Mouse (Mus musculus): ENCODE results near the gene Il11ra1. TPM values are rescaled to one million over a fixed set of nuclear protein-coding genes. Genes with fewer than 3 reads are reported as not detected.
"Not testable (repeated sequence)": the region's sequence is repeated elsewhere in the genome, so short reads cannot be mapped to it uniquely, and the experiment has no call there.

Il11ra1 gene
- total and polyA plus RNA-seq, 3 experiments = 79.9 to 99.3 (median 88.2) TPM

DNA sequence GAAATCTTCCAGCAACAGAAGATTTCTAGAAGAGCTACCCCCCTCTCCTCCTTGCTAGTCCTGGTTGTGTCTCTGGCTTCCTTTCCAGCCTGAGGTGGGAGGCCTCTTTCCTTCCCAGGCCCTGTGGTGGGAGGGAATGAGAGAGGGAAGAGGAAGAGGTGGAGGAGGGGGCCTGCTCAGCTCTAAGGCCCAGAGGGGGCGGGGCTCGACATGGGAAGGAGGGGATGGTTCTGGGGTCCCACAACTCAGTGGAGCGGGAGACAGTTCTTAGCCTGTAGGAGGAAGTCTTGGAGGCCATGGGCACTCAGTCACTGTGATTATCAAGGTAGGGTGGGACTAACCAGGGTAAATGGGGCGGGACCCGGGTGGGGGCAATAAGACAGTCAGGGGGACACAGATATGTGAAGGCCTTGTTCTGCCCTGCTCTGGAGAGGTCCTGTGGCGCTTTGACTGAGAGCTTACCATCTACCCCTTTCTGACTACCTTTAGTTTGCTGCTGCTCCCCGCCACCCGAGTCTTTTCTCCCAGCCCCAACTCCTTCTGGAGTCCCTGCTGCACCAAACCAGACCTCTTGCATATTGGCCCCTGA, 62.4 kb downstream of the Il11ra1 start:
- Histone ChIP-seq H3K27me3 (ENCODE audit: control insufficient read depth, insufficient read depth, low read length) (no peaks in the 10 kb centered on the region), H3K4me3 (no peak overlapping the region), H3K27ac (peak overlapping the region; percentile 9; the same call in 1 of the 2 replicates), H3K79me2 (replicated peaks; ENCODE audit: control insufficient read depth, insufficient read depth, low read length) (no peaks in the 10 kb centered on the region), H3K9ac (ENCODE audit: low read depth, low read length) (no peak overlapping the region), H3K36me3 (ENCODE audit: control insufficient read depth, insufficient read depth, low read length) (no peaks in the 10 kb centered on the region; the same call in 1 of the 2 replicates), H3K4me1 (ENCODE audit: control insufficient read depth, insufficient read depth, low read length) (peaks cover 6% of the 10 kb centered on the region)
- no peak for TF ChIP-seq CTCF (IDR thresholded peaks at IDR 0.05)
- no peak for TF ChIP-seq EP300 (IDR thresholded peaks at IDR 0.05; ENCODE audit: insufficient read depth, low read depth, low read length)
- no peak for TF ChIP-seq POLR2A (IDR thresholded peaks at IDR 0.05; ENCODE audit: insufficient read depth, low read depth, low read length)
- DNase-seq = no peak
- 52% methylated on average over 8 of the region's 8 CpGs for WGBS
- intact Hi-C loops (cut with DNase I) = no loop called here

DNA sequence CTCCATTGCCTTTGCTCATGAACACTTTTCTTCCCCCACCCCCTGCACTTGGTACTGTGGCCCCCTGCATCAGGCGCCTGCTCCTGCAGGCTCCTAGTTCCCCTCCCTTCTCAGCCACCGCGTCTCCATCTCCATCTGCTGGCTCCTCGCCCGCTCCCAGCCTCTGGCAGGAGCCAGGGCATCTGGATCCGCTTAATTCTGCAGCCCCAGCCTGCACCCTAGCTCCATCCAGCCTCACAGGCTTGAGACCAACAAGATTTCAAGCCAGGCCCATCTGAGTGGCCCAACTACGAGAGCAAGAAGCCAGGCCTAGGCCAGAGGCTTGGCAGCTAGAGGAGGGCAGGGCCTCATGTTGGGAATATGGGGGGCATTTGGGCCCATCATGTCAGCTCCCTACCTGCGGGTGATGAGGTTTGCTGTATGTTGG, 62.9 kb downstream of the Il11ra1 start:
- H3K36me3 ChIP-seq (ENCODE audit: control insufficient read depth, insufficient read depth, low read length); H3K4me1 ChIP-seq (ENCODE audit: control insufficient read depth, insufficient read depth, low read length); H3K9ac ChIP-seq (ENCODE audit: low read depth, low read length); H3K27me3 ChIP-seq (ENCODE audit: control insufficient read depth, insufficient read depth, low read length); intact Hi-C loops (cut with DNase I); H3K27ac ChIP-seq; H3K4me3 ChIP-seq; H3K79me2 ChIP-seq (replicated peaks; ENCODE audit: control insufficient read depth, insufficient read depth, low read length): not testable (repeated sequence)
- peak; percentile 73 to 79 for DNase-seq
- 44% methylated on average over 8 of the region's 8 CpGs for WGBS

DNA sequence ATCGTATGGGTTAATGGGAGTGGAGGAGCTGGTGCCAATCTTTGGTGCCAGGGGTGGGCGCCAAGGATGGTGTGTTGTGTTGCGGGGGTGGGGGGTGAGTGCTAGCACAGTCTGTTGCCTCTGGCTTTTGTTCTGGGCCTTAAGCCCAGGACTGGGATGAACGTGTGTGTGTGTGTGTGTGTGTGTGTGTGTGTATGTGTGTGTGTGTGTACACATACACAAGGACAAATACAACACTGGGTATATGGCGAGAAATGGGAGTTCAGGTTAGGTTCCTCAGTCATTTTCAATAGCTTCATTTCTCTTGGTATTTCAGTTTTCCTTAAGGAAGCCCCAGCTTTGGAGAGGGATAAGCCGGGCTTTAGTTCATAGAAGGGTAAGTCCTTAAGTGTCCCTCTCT, 63.4 kb downstream of the Il11ra1 start:
- H3K4me3 ChIP-seq; H3K4me1 ChIP-seq (ENCODE audit: control insufficient read depth, insufficient read depth, low read length); H3K27ac ChIP-seq; H3K36me3 ChIP-seq (ENCODE audit: control insufficient read depth, insufficient read depth, low read length); H3K9ac ChIP-seq (ENCODE audit: low read depth, low read length); H3K79me2 ChIP-seq (replicated peaks; ENCODE audit: control insufficient read depth, insufficient read depth, low read length); intact Hi-C loops (cut with DNase I); DNase-seq; H3K27me3 ChIP-seq (ENCODE audit: control insufficient read depth, insufficient read depth, low read length): not testable (repeated sequence)
- 68% methylated on average over 3 of the region's 6 CpGs for WGBS

DNA sequence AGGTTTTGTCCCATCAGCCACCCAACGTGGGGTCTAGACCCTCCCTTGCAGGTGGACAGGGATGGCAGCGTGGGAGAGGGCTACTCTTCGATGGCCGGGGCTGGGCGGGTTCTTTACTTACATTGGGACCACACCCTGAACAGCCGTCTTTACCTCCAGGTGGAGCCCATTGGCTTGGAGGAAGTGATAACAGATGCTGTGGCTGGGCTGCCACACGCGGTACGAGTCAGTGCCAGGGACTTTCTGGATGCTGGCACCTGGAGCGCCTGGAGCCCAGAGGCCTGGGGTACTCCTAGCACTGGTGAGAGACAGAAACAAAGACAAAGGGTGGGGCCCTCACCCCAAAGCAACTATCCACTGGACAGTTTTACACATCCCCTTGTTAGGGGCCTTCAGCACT, 67.5 kb downstream of the Il11ra1 start:
- WGBS = 79% methylated on average over 10 of the region's 10 CpGs
- H3K4me3 ChIP-seq; H3K27ac ChIP-seq; H3K79me2 ChIP-seq (replicated peaks; ENCODE audit: control insufficient read depth, insufficient read depth, low read length); DNase-seq; intact Hi-C loops (cut with DNase I); H3K4me1 ChIP-seq (ENCODE audit: control insufficient read depth, insufficient read depth, low read length); H3K36me3 ChIP-seq (ENCODE audit: control insufficient read depth, insufficient read depth, low read length); H3K9ac ChIP-seq (ENCODE audit: low read depth, low read length); H3K27me3 ChIP-seq (ENCODE audit: control insufficient read depth, insufficient read depth, low read length): not testable (repeated sequence)

DNA sequence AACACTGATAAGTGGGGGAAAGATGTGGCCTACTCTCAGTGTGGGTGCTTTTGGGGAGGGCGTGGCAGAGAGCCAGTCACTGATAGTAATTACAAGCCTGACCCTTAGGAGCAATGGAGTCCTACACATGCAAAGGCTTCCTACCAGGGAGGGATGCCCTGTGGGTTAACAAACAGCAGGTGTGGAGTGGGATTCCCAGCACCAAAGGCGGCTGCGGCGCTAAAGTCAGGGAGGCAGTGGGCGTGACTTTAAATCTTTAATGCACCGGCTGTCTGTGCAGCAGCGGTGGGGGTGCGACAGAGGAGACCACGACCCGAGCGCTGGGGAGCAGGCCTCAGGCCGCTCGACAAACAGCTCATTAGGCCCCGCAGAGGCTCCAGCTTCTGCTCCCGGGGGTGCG, 73.2 kb downstream of the Il11ra1 start:
- H3K79me2 ChIP-seq (replicated peaks; ENCODE audit: control insufficient read depth, insufficient read depth, low read length); H3K4me1 ChIP-seq (ENCODE audit: control insufficient read depth, insufficient read depth, low read length); H3K36me3 ChIP-seq (ENCODE audit: control insufficient read depth, insufficient read depth, low read length); H3K27me3 ChIP-seq (ENCODE audit: control insufficient read depth, insufficient read depth, low read length); H3K9ac ChIP-seq (ENCODE audit: low read depth, low read length); H3K27ac ChIP-seq; DNase-seq; intact Hi-C loops (cut with DNase I): not testable (repeated sequence)
- WGBS = 12% methylated on average over 9 of the region's 16 CpGs
- peak overlapping the region; percentile 34; the same call in 1 of the 2 replicates for H3K4me3 ChIP-seq

DNA sequence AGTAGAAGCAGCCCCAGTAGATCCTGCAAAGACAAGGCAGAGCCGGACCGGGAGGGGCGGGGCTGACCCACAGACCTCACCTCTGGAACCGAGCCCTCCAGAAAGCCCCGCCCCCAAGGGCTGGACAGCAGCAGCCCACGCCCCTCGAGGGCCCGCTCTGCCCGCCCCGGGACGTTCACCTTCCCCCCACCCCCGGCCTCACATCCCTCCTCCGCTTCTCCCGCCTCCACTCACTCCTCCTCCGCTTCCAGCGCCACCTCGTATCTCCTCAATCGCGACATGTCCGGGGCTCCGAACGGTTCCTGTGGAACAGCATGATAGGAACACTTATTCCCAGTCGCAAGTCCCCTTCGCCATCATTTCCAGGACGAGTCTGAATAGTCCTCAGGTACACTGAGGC, 73.7 kb downstream of the Il11ra1 start:
- Histone ChIP-seq H3K9ac (ENCODE audit: low read depth, low read length) (peak overlapping the region; percentile 46; the same call in 1 of the 2 replicates), H3K4me3 (peak overlapping the region; percentile 39; the same call in 1 of the 2 replicates)
- TF ChIP-seq POLR2A (IDR thresholded peaks at IDR 0.05; ENCODE audit: insufficient read depth, low read depth, low read length) = peak; percentile 34; the same call in 1 of the 2 replicates
- intact Hi-C loops (cut with DNase I); H3K27me3 ChIP-seq (ENCODE audit: control insufficient read depth, insufficient read depth, low read length); H3K79me2 ChIP-seq (replicated peaks; ENCODE audit: control insufficient read depth, insufficient read depth, low read length); H3K36me3 ChIP-seq (ENCODE audit: control insufficient read depth, insufficient read depth, low read length); H3K27ac ChIP-seq; H3K4me1 ChIP-seq (ENCODE audit: control insufficient read depth, insufficient read depth, low read length): not testable (repeated sequence)
- 2% methylated on average over 19 of the region's 25 CpGs for WGBS
- DNase-seq = peak; percentile 79 to 85

DNA sequence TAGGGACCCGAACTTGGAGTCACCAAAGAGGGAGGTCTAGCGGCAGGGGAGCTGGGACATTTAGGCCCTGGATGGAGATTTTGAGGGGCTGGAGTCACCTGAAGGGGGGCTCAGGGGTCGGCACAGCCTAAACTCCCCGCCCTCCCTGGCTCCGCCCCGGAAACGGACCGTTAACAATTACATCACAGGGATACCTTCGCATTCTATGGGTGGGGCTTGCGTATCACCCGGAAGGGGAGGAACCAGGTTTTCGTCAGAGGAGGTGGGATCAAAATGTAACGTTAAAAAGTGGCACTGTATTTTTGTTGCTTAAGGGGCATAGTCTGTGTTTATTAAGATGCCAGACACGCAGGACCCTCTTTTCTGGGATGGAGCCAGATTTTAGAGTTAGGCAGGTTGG, 74.2 kb downstream of the Il11ra1 start, which contains the start of gene Ccl27a:
TSS of gene Ccl27a (minus strand) at position 246 of the 400 bp plus-strand sequence.
- peak; percentile 77 to 84 for DNase-seq
- H3K27me3 ChIP-seq (ENCODE audit: control insufficient read depth, insufficient read depth, low read length); H3K79me2 ChIP-seq (replicated peaks; ENCODE audit: control insufficient read depth, insufficient read depth, low read length); H3K4me1 ChIP-seq (ENCODE audit: control insufficient read depth, insufficient read depth, low read length); H3K36me3 ChIP-seq (ENCODE audit: control insufficient read depth, insufficient read depth, low read length): not testable (repeated sequence)
- peak within 1 kb of the TSS; percentile 59 for H3K27ac ChIP-seq
- H3K4me3 ChIP-seq = peak within 1 kb of the TSS; percentile 39; the same call in 1 of the 2 replicates
- WGBS = 8% methylated on average over 12 of the region's 14 CpGs
- intact Hi-C loops (cut with DNase I) = loop anchor here (2.0 kb wide), 1 partner anchor 15 kb away; no protein-coding TSS in a partner anchor
- peak within 1 kb of the TSS; percentile 46; the same call in 1 of the 2 replicates for H3K9ac ChIP-seq (ENCODE audit: low read depth, low read length)

DNA sequence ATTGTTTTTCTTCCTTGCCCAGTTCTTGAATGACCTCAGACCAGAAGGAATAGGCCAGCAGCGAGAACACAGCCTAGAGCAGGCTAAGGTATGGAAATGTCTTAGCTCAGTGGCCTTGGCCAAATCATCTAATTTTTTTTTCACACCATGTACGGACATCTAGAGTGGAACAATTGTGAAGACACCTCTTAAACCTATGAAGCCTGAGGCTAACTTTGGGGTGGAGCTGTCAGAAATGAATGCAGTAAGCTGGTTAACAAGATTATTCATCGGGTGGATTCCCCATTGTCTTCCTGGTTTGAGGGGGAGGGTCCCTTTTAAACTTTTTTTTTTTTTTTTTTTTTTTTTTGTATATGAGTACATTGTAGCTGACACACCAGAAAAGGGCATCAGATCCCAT, 74.7 kb downstream of the Il11ra1 start:
- H3K27ac ChIP-seq = peak overlapping the region; percentile 59
- DNase-seq; H3K36me3 ChIP-seq (ENCODE audit: control insufficient read depth, insufficient read depth, low read length); H3K9ac ChIP-seq (ENCODE audit: low read depth, low read length); H3K4me1 ChIP-seq (ENCODE audit: control insufficient read depth, insufficient read depth, low read length); H3K4me3 ChIP-seq; H3K79me2 ChIP-seq (replicated peaks; ENCODE audit: control insufficient read depth, insufficient read depth, low read length); H3K27me3 ChIP-seq (ENCODE audit: control insufficient read depth, insufficient read depth, low read length): not testable (repeated sequence)
- intact Hi-C loops (cut with DNase I) = loop anchor here (2.0 kb wide), 1 partner anchor 16 kb away; no protein-coding TSS in a partner anchor
- WGBS = 77% methylated on average over 3 of the region's 3 CpGs

DNA sequence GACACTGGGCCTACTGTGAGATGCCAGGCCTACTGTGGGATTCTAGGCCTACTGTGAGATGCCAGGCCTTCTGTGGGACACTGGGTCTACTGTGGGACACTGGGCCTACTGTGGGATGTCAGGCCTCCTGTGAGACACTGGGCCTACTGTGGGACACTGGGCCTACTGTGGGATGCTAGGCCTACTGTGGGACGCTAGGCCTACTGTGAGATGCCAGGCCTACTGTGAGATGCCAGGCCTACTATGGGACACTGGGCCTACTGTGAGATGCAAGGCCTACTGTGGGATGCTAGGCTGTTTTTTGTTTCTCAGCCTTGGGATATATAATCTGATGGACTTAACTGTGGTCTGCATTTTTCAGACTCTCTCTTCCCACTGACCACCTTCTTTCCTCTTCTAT, 76.1 kb downstream of the Il11ra1 start:
- DNase-seq; H3K9ac ChIP-seq (ENCODE audit: low read depth, low read length); H3K4me1 ChIP-seq (ENCODE audit: control insufficient read depth, insufficient read depth, low read length); H3K36me3 ChIP-seq (ENCODE audit: control insufficient read depth, insufficient read depth, low read length); H3K27ac ChIP-seq; H3K27me3 ChIP-seq (ENCODE audit: control insufficient read depth, insufficient read depth, low read length); H3K79me2 ChIP-seq (replicated peaks; ENCODE audit: control insufficient read depth, insufficient read depth, low read length); H3K4me3 ChIP-seq: not testable (repeated sequence)
- intact Hi-C loops (cut with DNase I) = loop anchor here (2.0 kb wide), 1 partner anchor 17 kb away; no protein-coding TSS in a partner anchor
- 86% methylated on average over 1 of the region's 1 CpGs for WGBS

Data from heart, adult 2 months (tissue).